Mouse (Mus musculus) liver, embryonic 14.5 days (tissue): ENCODE results near the gene Man1a2.

ENCODE experiments used
- CTCF ChIP-seq: IDR thresholded peaks from 2 replicates; pipeline ENCODE4 v1.5.1; 2016; ENCODE audit warnings: antibody characterized with exemption, low read depth, control low read depth
- EP300 ChIP-seq: IDR thresholded peaks from 2 replicates; pipeline ENCODE4 v1.6.1; 2016; ENCODE audit warnings: antibody characterized with exemption, low read depth

DNA sequence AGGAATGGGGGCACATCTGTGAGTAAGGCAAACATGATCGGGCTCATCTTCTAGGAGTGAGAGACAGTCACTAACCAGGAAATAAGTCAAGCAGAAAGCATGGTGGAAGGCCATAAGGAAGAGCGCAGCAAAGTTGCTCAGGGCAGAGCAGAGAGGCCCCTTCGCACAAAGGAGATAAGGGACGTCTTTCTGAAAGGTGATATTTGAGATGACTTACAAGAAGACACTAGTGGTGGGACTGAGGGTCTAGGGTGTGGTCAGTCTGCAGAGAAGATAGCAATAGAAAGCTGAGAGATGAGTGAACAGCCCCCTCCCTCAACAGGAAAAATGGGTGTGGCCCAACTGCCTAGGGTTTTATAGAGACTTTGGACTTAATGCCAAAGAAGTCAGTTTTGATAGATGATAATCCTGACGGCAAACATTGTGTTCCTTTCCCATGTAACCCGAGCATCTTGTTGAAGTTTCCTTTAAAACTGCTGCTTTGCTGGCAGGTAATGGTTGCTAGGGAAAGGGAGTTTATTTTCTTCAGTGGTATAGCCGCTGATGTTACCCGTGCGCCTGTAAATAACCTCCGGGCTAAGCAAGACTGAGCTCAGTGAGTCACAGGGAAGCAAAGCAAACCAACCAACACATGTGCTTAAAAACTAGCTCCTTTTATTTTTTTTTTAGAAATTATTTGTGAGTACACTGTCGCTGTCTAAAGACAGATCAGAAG lies 40.8 kb upstream of the Man1a2 start:
- TF ChIP-seq CTCF (no peak), EP300 (no peak)
